Mouse (Mus musculus): Measurements from ENCODE around the gene Rdh19.

- TF ChIP-seq GATA1 (IDR thresholded peaks at IDR 0.05; ENCODE audit: low read length): no peak
- TF ChIP-seq TAL1 (IDR thresholded peaks at IDR 0.05; ENCODE audit: low read length): no peak
These were observed 6.6 kb downstream of the Rdh19 start for GRCm38 (mm10) chr10:127856376-127856775.

Measured in erythroblast, embryonic 14.5 days (primary cell).